Mouse (Mus musculus): ENCODE measurements at regions not wholly inside any gene's neighbourhood (a gene's known extent, or its start where the extent isn't known, plus 50 kb on each side); places are given as distances from the start of the nearest gene placed in this dataset.

GRCm38 (mm10) chr4:24154418-24154817, 341.8 kb upstream of the Mms22l start:
- no peaks in the 10 kb centered on the region for H3K4me1 ChIP-seq (ENCODE audit: control insufficient read depth, insufficient read depth, low read length)
- peak; percentile 85 for ATAC-seq (ENCODE audit: low read depth)
- WGBS: 13% methylated on average over 8 of the region's 8 CpGs
- H3K9me3 ChIP-seq (ENCODE audit: control insufficient read depth, low read length): no peaks in the 10 kb centered on the region
- no peaks in the 10 kb centered on the region for H3K36me3 ChIP-seq (ENCODE audit: control insufficient read depth, insufficient read depth, low read length)
- H3K4me3 ChIP-seq (ENCODE audit: low read depth, low read length): no peak overlapping the region
- H3K27me3 ChIP-seq (ENCODE audit: control insufficient read depth, insufficient read depth, low read length): no peaks in the 10 kb centered on the region
- no peak overlapping the region for H3K9ac ChIP-seq (replicated peaks; ENCODE audit: low read depth, low read length)
- H3K4me2 ChIP-seq (ENCODE audit: low read depth, low read length): no peak overlapping the region
- no peak overlapping the region for H3K27ac ChIP-seq (ENCODE audit: low read depth, low read length)

DNA sequence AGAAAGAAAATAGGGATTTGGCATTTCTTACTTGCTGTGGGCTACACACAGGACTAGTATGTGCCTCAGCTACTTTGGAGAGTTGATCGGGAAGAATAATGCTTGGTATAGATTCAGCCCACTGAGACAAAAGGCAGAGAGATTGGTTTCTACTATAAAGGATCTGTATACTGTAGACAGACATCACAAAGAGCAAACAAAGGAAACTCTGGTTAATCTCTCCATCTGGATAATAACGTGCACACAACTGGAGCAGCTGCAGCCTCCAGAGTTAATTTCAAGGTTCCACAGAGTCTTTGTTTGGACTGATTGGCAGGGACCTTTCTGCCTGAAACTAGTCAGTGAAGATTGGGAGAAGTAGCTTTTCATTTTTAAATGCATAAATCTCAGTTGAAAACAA, 322.5 kb upstream of the Mms22l start:
- Histone ChIP-seq H3K27ac (ENCODE audit: low read depth, low read length) (no peak overlapping the region), H3K27me3 (ENCODE audit: control insufficient read depth, insufficient read depth, low read length) (no peaks in the 10 kb centered on the region), H3K4me3 (ENCODE audit: low read depth, low read length) (no peak overlapping the region), H3K9me3 (ENCODE audit: control insufficient read depth, low read length) (no peaks in the 10 kb centered on the region), H3K4me2 (ENCODE audit: low read depth, low read length) (no peak overlapping the region), H3K9ac (replicated peaks; ENCODE audit: low read depth, low read length) (no peak overlapping the region), H3K36me3 (ENCODE audit: control insufficient read depth, insufficient read depth, low read length) (no peaks in the 10 kb centered on the region), H3K4me1 (ENCODE audit: control insufficient read depth, insufficient read depth, low read length) (no peaks in the 10 kb centered on the region)
- no peak for ATAC-seq (ENCODE audit: low read depth)
- WGBS: 58% methylated on average over 2 of the region's 2 CpGs

- H3K4me2 ChIP-seq (ENCODE audit: low read depth, low read length): no peak overlapping the region
- H3K4me1 ChIP-seq (ENCODE audit: control insufficient read depth, insufficient read depth, low read length): no peaks in the 10 kb centered on the region
- no peaks in the 10 kb centered on the region for H3K9me3 ChIP-seq (ENCODE audit: control insufficient read depth, low read length)
- peak; percentile 14; the same call in 1 of the 2 replicates for ATAC-seq (ENCODE audit: low read depth)
- H3K27me3 ChIP-seq (ENCODE audit: control insufficient read depth, insufficient read depth, low read length): no peaks in the 10 kb centered on the region
- H3K36me3 ChIP-seq (ENCODE audit: control insufficient read depth, insufficient read depth, low read length): no peaks in the 10 kb centered on the region
- no peak overlapping the region for H3K9ac ChIP-seq (replicated peaks; ENCODE audit: low read depth, low read length)
- WGBS: 34% methylated on average over 10 of the region's 10 CpGs
- H3K27ac ChIP-seq (ENCODE audit: low read depth, low read length): no peak overlapping the region
- H3K4me3 ChIP-seq (ENCODE audit: low read depth, low read length): no peak overlapping the region
These were observed 282.8 kb upstream of the Mms22l start for GRCm38 (mm10) chr4:24213262-24214036.

- Histone ChIP-seq H3K9me3 (ENCODE audit: control insufficient read depth, low read length) (no peaks in the 10 kb centered on the region), H3K4me1 (ENCODE audit: control insufficient read depth, insufficient read depth, low read length) (no peaks in the 10 kb centered on the region), H3K27ac (ENCODE audit: low read depth, low read length) (no peak overlapping the region), H3K4me2 (ENCODE audit: low read depth, low read length) (no peak overlapping the region), H3K36me3 (ENCODE audit: control insufficient read depth, insufficient read depth, low read length) (no peaks in the 10 kb centered on the region), H3K9ac (replicated peaks; ENCODE audit: low read depth, low read length) (no peak overlapping the region), H3K4me3 (ENCODE audit: low read depth, low read length) (no peak overlapping the region), H3K27me3 (ENCODE audit: control insufficient read depth, insufficient read depth, low read length) (no peaks in the 10 kb centered on the region)
- peak; percentile 21; the same call in 1 of the 2 replicates for ATAC-seq (ENCODE audit: low read depth)
- WGBS: 42% methylated on average over 3 of the region's 3 CpGs
These were observed 282.3 kb upstream of the Mms22l start for GRCm38 (mm10) chr4:24214037-24214362.

GRCm38 (mm10) chr4:24218383-24218934, 277.8 kb upstream of the Mms22l start:
- ATAC-seq (ENCODE audit: low read depth): peak; percentile 57; the same call in 1 of the 2 replicates
- Histone ChIP-seq H3K4me2 (ENCODE audit: low read depth, low read length) (no peak overlapping the region), H3K4me3 (ENCODE audit: low read depth, low read length) (no peak overlapping the region), H3K27me3 (ENCODE audit: control insufficient read depth, insufficient read depth, low read length) (no peaks in the 10 kb centered on the region), H3K4me1 (ENCODE audit: control insufficient read depth, insufficient read depth, low read length) (no peaks in the 10 kb centered on the region), H3K9ac (replicated peaks; ENCODE audit: low read depth, low read length) (no peak overlapping the region), H3K27ac (ENCODE audit: low read depth, low read length) (no peak overlapping the region), H3K36me3 (ENCODE audit: control insufficient read depth, insufficient read depth, low read length) (no peaks in the 10 kb centered on the region), H3K9me3 (ENCODE audit: control insufficient read depth, low read length) (no peaks in the 10 kb centered on the region)
- WGBS: 28% methylated on average over 6 of the region's 6 CpGs

- no peak overlapping the region for H3K27ac ChIP-seq (ENCODE audit: low read depth, low read length)
- no peak overlapping the region for H3K4me2 ChIP-seq (ENCODE audit: low read depth, low read length)
- H3K9ac ChIP-seq (replicated peaks; ENCODE audit: low read depth, low read length): no peak overlapping the region
- WGBS: 37% methylated on average over 4 of the region's 4 CpGs
- H3K4me1 ChIP-seq (ENCODE audit: control insufficient read depth, insufficient read depth, low read length): no peaks in the 10 kb centered on the region
- no peaks in the 10 kb centered on the region for H3K27me3 ChIP-seq (ENCODE audit: control insufficient read depth, insufficient read depth, low read length)
- no peaks in the 10 kb centered on the region for H3K9me3 ChIP-seq (ENCODE audit: control insufficient read depth, low read length)
- H3K4me3 ChIP-seq (ENCODE audit: low read depth, low read length): no peak overlapping the region
- H3K36me3 ChIP-seq (ENCODE audit: control insufficient read depth, insufficient read depth, low read length): no peaks in the 10 kb centered on the region
- peak; percentile 64; the same call in 1 of the 2 replicates for ATAC-seq (ENCODE audit: low read depth)
These were observed 277.2 kb upstream of the Mms22l start for GRCm38 (mm10) chr4:24219074-24219497.

GRCm38 (mm10) chr4:24219583-24219982, 276.7 kb upstream of the Mms22l start:
- 74% methylated on average over 3 of the region's 3 CpGs for WGBS
- no peak for ATAC-seq (ENCODE audit: low read depth)
- no peaks in the 10 kb centered on the region for H3K27me3 ChIP-seq (ENCODE audit: control insufficient read depth, insufficient read depth, low read length)
- H3K4me1 ChIP-seq (ENCODE audit: control insufficient read depth, insufficient read depth, low read length): no peaks in the 10 kb centered on the region
- no peaks in the 10 kb centered on the region for H3K9me3 ChIP-seq (ENCODE audit: control insufficient read depth, low read length)
- no peak overlapping the region for H3K4me2 ChIP-seq (ENCODE audit: low read depth, low read length)
- H3K4me3 ChIP-seq (ENCODE audit: low read depth, low read length): no peak overlapping the region
- no peaks in the 10 kb centered on the region for H3K36me3 ChIP-seq (ENCODE audit: control insufficient read depth, insufficient read depth, low read length)
- no peak overlapping the region for H3K9ac ChIP-seq (replicated peaks; ENCODE audit: low read depth, low read length)
- H3K27ac ChIP-seq (ENCODE audit: low read depth, low read length): no peak overlapping the region

GRCm38 (mm10) chr4:24245124-24245523, 251.1 kb upstream of the Mms22l start:
- Histone ChIP-seq H3K9me3 (ENCODE audit: control insufficient read depth, low read length) (no peaks in the 10 kb centered on the region), H3K4me3 (ENCODE audit: low read depth, low read length) (no peak overlapping the region), H3K4me2 (ENCODE audit: low read depth, low read length) (no peak overlapping the region), H3K27me3 (ENCODE audit: control insufficient read depth, insufficient read depth, low read length) (no peaks in the 10 kb centered on the region), H3K27ac (ENCODE audit: low read depth, low read length) (no peak overlapping the region), H3K9ac (replicated peaks; ENCODE audit: low read depth, low read length) (no peak overlapping the region), H3K4me1 (ENCODE audit: control insufficient read depth, insufficient read depth, low read length) (no peaks in the 10 kb centered on the region), H3K36me3 (ENCODE audit: control insufficient read depth, insufficient read depth, low read length) (no peaks in the 10 kb centered on the region)
- ATAC-seq (ENCODE audit: low read depth): peak; percentile 46; the same call in 1 of the 2 replicates
- 62% methylated on average over 6 of the region's 6 CpGs for WGBS

GRCm38 (mm10) chr4:24248142-24249054, 247.9 kb upstream of the Mms22l start:
- Histone ChIP-seq H3K9me3 (ENCODE audit: control insufficient read depth, low read length) (no peaks in the 10 kb centered on the region), H3K4me2 (ENCODE audit: low read depth, low read length) (no peak overlapping the region), H3K27ac (ENCODE audit: low read depth, low read length) (no peak overlapping the region), H3K9ac (replicated peaks; ENCODE audit: low read depth, low read length) (no peak overlapping the region), H3K4me1 (ENCODE audit: control insufficient read depth, insufficient read depth, low read length) (no peaks in the 10 kb centered on the region), H3K4me3 (ENCODE audit: low read depth, low read length) (no peak overlapping the region), H3K27me3 (ENCODE audit: control insufficient read depth, insufficient read depth, low read length) (no peaks in the 10 kb centered on the region), H3K36me3 (ENCODE audit: control insufficient read depth, insufficient read depth, low read length) (no peaks in the 10 kb centered on the region)
- WGBS: 74% methylated on average over 6 of the region's 6 CpGs
- ATAC-seq (ENCODE audit: low read depth): no peak
